Mouse (Mus musculus) intestine, postnatal 0 days (tissue): ENCODE data around the gene Nrip1. TPM values are rescaled to one million over a fixed set of nuclear protein-coding genes. Genes with fewer than 3 reads are reported as not detected.

Experiments
- ATAC-seq: fragments of 200-750 bp; cut with Nextera tagmentation; 2 replicates; pipeline ENCODE4 v1.8.0; 2017; ENCODE audit warnings: mild to moderate bottlenecking, moderate TSS enrichment, moderate library complexity
- H3K27ac ChIP-seq: fragments of 300-500 bp; sonication (generic); 2 replicates; pipeline ENCODE4 v1.5.1; 2014; ENCODE audit warnings: mild to moderate bottlenecking, low read depth, low read length, moderate library complexity
- H3K27me3 ChIP-seq: fragments of 300-500 bp; sonication (generic); replicated peaks from 2 replicates; pipeline ENCODE4 v1.6.1; 2014; ENCODE audit warnings: low read length, mixed read lengths; ENCODE audit not compliant: control insufficient read depth, insufficient read depth
- H3K36me3 ChIP-seq: fragments of 300-500 bp; sonication (generic); 2 replicates; pipeline ENCODE4 v1.6.1; 2014; ENCODE audit warnings: mild to moderate bottlenecking, moderate library complexity; ENCODE audit not compliant: control insufficient read depth, insufficient read depth
- H3K4me1 ChIP-seq: fragments of 300-500 bp; sonication (generic); replicated peaks from 2 replicates; pipeline ENCODE4 v1.6.1; 2014; ENCODE audit warnings: antibody characterized with exemption, low read length, mixed read lengths; ENCODE audit not compliant: control insufficient read depth, insufficient read depth
- H3K4me2 ChIP-seq: fragments of 300-500 bp; sonication (generic); replicated peaks from 2 replicates; pipeline ENCODE4 v1.6.1; 2014; ENCODE audit warnings: low read depth, mild to moderate bottlenecking, moderate library complexity
- H3K4me3 ChIP-seq: fragments of 300-500 bp; sonication (generic); 2 replicates; pipeline ENCODE4 v1.5.1; 2014; ENCODE audit warnings: low read depth, low read length
- H3K9ac ChIP-seq: fragments of 300-500 bp; sonication (generic); 2 replicates; pipeline ENCODE4 v1.6.1; 2014; ENCODE audit warnings: mild to moderate bottlenecking, low read depth, low read length
- H3K9me3 ChIP-seq: fragments of 300-500 bp; sonication (generic); 2 replicates; pipeline ENCODE4 v1.6.1; 2016; ENCODE audit warnings: mixed run types; ENCODE audit not compliant: control insufficient read depth
- CTCF ChIP-seq: sonication (generic); IDR thresholded peaks from 2 replicates; pipeline ENCODE4 v1.5.1; 2016; ENCODE audit warnings: low read depth, mild to moderate bottlenecking, control low read depth, antibody characterized with exemption, moderate library complexity
- WGBS: fragments of 180-500 bp; shearing (Covaris S2); extraction: QIAGEN DNeasy Blood & Tissue Kit; methylation state at CpG from one replicate; pipeline ENCODE4 v1.1.7; 2014; 5-methylcytosine and 5-hydroxymethylcytosine counted together
- polyA plus RNA-seq: library from polyadenylated mRNA; unstranded; fragments of >200 nt; fragmentation: Nextera tagmentation; extraction: Ambion mirVana; gene quantifications from 2 replicates; pipeline ENCODE4 v1.2.1, GENCODE M21; 2015

The Nrip1 gene
- polyA plus RNA-seq, 1 experiment from 2014 or later = 27.8 TPM

- H3K36me3 ChIP-seq = peaks cover 9% of the 10 kb centered on the region
- no peaks in the 10 kb centered on the region for H3K9me3 ChIP-seq
- TF ChIP-seq CTCF = no peak
- ATAC-seq = no peak
- WGBS = 85% methylated on average over 7 of the region's 7 CpGs
- H3K9ac ChIP-seq = no peak overlapping the region
- no peak overlapping the region for H3K4me3 ChIP-seq
- H3K4me1 ChIP-seq = no peaks in the 10 kb centered on the region
- H3K4me2 ChIP-seq = no peak overlapping the region
- no peaks in the 10 kb centered on the region for H3K27me3 ChIP-seq
- no peak overlapping the region for H3K27ac ChIP-seq
Measured at GRCm38 (mm10) chr16:76309280-76309679, 64.3 kb downstream of the Nrip1 start.

GRCm38 (mm10) chr16:76307039-76307438, 66.6 kb downstream of the Nrip1 start:
- no peak overlapping the region for H3K4me3 ChIP-seq
- H3K4me2 ChIP-seq = no peak overlapping the region
- H3K36me3 ChIP-seq = peaks cover 9% of the 10 kb centered on the region
- H3K9ac ChIP-seq = no peak overlapping the region
- 58% methylated on average over 3 of the region's 3 CpGs for WGBS
- no peak for ATAC-seq
- no peaks in the 10 kb centered on the region for H3K27me3 ChIP-seq
- no peaks in the 10 kb centered on the region for H3K9me3 ChIP-seq
- H3K27ac ChIP-seq = no peak overlapping the region
- no peak for TF ChIP-seq CTCF
- no peaks in the 10 kb centered on the region for H3K4me1 ChIP-seq

GRCm38 (mm10) chr16:76306446-76306845, 67.2 kb downstream of the Nrip1 start:
- no peak overlapping the region for H3K4me3 ChIP-seq
- no peak overlapping the region for H3K4me2 ChIP-seq
- no peak for TF ChIP-seq CTCF
- 89% methylated on average over 4 of the region's 4 CpGs for WGBS
- no peaks in the 10 kb centered on the region for H3K27me3 ChIP-seq
- no peak overlapping the region for H3K27ac ChIP-seq
- no peaks in the 10 kb centered on the region for H3K9me3 ChIP-seq
- H3K36me3 ChIP-seq = peaks cover 9% of the 10 kb centered on the region
- H3K4me1 ChIP-seq = no peaks in the 10 kb centered on the region
- no peak for ATAC-seq
- no peak overlapping the region for H3K9ac ChIP-seq

GRCm38 (mm10) chr16:76303436-76303835, 70.2 kb downstream of the Nrip1 start:
- Histone ChIP-seq H3K4me1 (no peaks in the 10 kb centered on the region), H3K4me3 (no peak overlapping the region), H3K9me3 (no peaks in the 10 kb centered on the region), H3K4me2 (no peak overlapping the region), H3K27me3 (no peaks in the 10 kb centered on the region), H3K36me3 (no peaks in the 10 kb centered on the region; the same call in none of the 2 replicates), H3K9ac (no peak overlapping the region), H3K27ac (no peak overlapping the region)
- no peak for TF ChIP-seq CTCF
- WGBS = 90% methylated on average over 6 of the region's 6 CpGs
- ATAC-seq = no peak

- Histone ChIP-seq H3K9me3 (no peaks in the 10 kb centered on the region), H3K4me3 (no peak overlapping the region), H3K9ac (no peak overlapping the region), H3K27me3 (no peaks in the 10 kb centered on the region), H3K27ac (no peak overlapping the region), H3K4me1 (no peaks in the 10 kb centered on the region), H3K36me3 (no peaks in the 10 kb centered on the region; the same call in none of the 2 replicates), H3K4me2 (no peak overlapping the region)
- WGBS = 47% methylated on average over 7 of the region's 7 CpGs
- TF ChIP-seq CTCF = no peak
- no peak for ATAC-seq
Measured at GRCm38 (mm10) chr16:76301728-76302050, 71.9 kb downstream of the Nrip1 start.

- TF ChIP-seq CTCF = no peak
- WGBS = 62% methylated on average over 8 of the region's 8 CpGs
Measured at GRCm38 (mm10) chr16:76301037-76301727, 72.4 kb downstream of the Nrip1 start.

GRCm38 (mm10) chr16:76300452-76300851, 73.2 kb downstream of the Nrip1 start:
- Histone ChIP-seq H3K4me1 (no peaks in the 10 kb centered on the region), H3K4me3 (no peak overlapping the region), H3K4me2 (no peak overlapping the region), H3K9me3 (no peaks in the 10 kb centered on the region), H3K36me3 (no peaks in the 10 kb centered on the region), H3K27me3 (no peaks in the 10 kb centered on the region), H3K9ac (no peak overlapping the region), H3K27ac (no peak overlapping the region)
- no peak for ATAC-seq
- no peak for TF ChIP-seq CTCF
- WGBS = 89% methylated on average over 6 of the region's 6 CpGs

More at GRCm38 (mm10) chr16:76301037-76301727, 72.4 kb downstream of the Nrip1 start:
- Histone ChIP-seq H3K4me3 (no peak overlapping the region), H3K36me3 (no peaks in the 10 kb centered on the region; the same call in 1 of the 2 replicates), H3K4me2 (no peak overlapping the region), H3K4me1 (no peaks in the 10 kb centered on the region), H3K9me3 (no peaks in the 10 kb centered on the region), H3K9ac (no peak overlapping the region), H3K27me3 (no peaks in the 10 kb centered on the region), H3K27ac (no peak overlapping the region)
- ATAC-seq = no peak
